Mouse (Mus musculus): ENCODE data around the gene Btbd9.

DNA sequence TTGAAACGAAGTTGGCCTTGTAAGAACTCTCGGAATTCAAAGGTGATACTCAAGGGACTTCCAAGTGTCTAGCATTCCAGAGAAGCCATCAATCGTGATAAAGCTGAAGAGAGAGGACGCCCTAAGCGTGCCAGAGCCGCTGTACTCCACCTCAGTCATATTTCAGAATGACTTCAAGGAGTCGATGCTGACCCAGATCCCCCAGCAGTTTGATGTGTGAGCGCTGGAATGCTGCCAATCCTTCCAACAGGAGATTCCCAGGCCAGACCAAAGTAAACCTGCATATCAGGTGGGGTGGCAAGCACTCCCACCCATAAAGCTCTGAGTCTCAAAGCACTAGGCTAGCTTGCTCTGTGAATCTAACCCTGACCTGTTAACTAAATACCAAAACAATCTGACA lies 105.5 kb downstream of the Btbd9 start:
- TF ChIP-seq CTCF (conservative IDR thresholded peaks at IDR 0.05; ENCODE audit: low read length), result no peak
- TF ChIP-seq NANOG (IDR thresholded peaks at IDR 0.05; ENCODE audit: borderline replicate concordance, low read length), result no peak
- no peak for TF ChIP-seq POU5F1 (IDR thresholded peaks at IDR 0.05; ENCODE audit: borderline replicate concordance, low read length)
